Mouse (Mus musculus) v-Abl transformed pro-B cells (cell line): ENCODE results near the gene Zeb2.

Source experiments
- in situ Hi-C, 2 experiments: fragments of 400-800 bp; cut with MboI; formaldehyde crosslinking; loops; one replicate each; pipeline ENCODE4 v1.15.1; 2025; ENCODE audit not compliant: unreplicated experiment in 2 of 2

The Zeb2 gene

GRCm38 (mm10) chr2:45113912-45114311, 3.3 kb downstream of the Zeb2 start:
- in situ Hi-C loops = loop anchor here (5.0 to 25.0 kb wide), 5 partner anchors 143 to 748 kb away; no protein-coding TSS in a partner anchor

- in situ Hi-C loops = loop anchor here (5.0 to 25.0 kb wide), 5 partner anchors 144 to 749 kb away; no protein-coding TSS in a partner anchor
These were observed 4.1 kb downstream of the Zeb2 start for GRCm38 (mm10) chr2:45112891-45113683.

- in situ Hi-C loops = loop anchor here (5.0 to 25.0 kb wide), 5 partner anchors 145 to 750 kb away; no protein-coding TSS in a partner anchor
These were observed 5.0 kb downstream of the Zeb2 start for GRCm38 (mm10) chr2:45112021-45112747.

GRCm38 (mm10) chr2:45111571-45111970, 5.6 kb downstream of the Zeb2 start:
- in situ Hi-C loops = loop anchor here (5.0 to 25.0 kb wide), 5 partner anchors 146 to 751 kb away; no protein-coding TSS in a partner anchor

GRCm38 (mm10) chr2:45110757-45111411, 6.3 kb downstream of the Zeb2 start:
- in situ Hi-C loops = loop anchor here (5.0 to 25.0 kb wide), 5 partner anchors 146 to 751 kb away; no protein-coding TSS in a partner anchor

- in situ Hi-C loops = loop anchor here (5.0 to 25.0 kb wide), 5 partner anchors 147 to 752 kb away; no protein-coding TSS in a partner anchor
These were observed 7.0 kb downstream of the Zeb2 start for GRCm38 (mm10) chr2:45109951-45110756.

GRCm38 (mm10) chr2:45109161-45109950, 7.8 kb downstream of the Zeb2 start:
- in situ Hi-C loops = loop anchor here in 1 of 2 experiments (25.0 kb wide), 1 partner anchor 753 kb away; no protein-coding TSS in a partner anchor

- in situ Hi-C loops = loop anchor here in 1 of 2 experiments (25.0 kb wide), 1 partner anchor 754 kb away; no protein-coding TSS in a partner anchor
These were observed 8.6 kb downstream of the Zeb2 start for GRCm38 (mm10) chr2:45108521-45109091.

GRCm38 (mm10) chr2:45107555-45107954, 9.6 kb downstream of the Zeb2 start:
- in situ Hi-C loops = loop anchor here in 1 of 2 experiments (25.0 kb wide), 1 partner anchor 755 kb away; no protein-coding TSS in a partner anchor

GRCm38 (mm10) chr2:45105922-45106851, 11.0 kb downstream of the Zeb2 start:
- in situ Hi-C loops = loop anchor here in 1 of 2 experiments (25.0 kb wide), 1 partner anchor 756 kb away; no protein-coding TSS in a partner anchor

- in situ Hi-C loops = loop anchor here in 1 of 2 experiments (25.0 kb wide), 1 partner anchor 757 kb away; no protein-coding TSS in a partner anchor
These were observed 11.9 kb downstream of the Zeb2 start for GRCm38 (mm10) chr2:45105281-45105721.

GRCm38 (mm10) chr2:45104511-45105055, 12.6 kb downstream of the Zeb2 start:
- in situ Hi-C loops = loop anchor here in 1 of 2 experiments (25.0 kb wide), 1 partner anchor 758 kb away; no protein-coding TSS in a partner anchor

- in situ Hi-C loops = loop anchor here in 1 of 2 experiments (25.0 kb wide), 1 partner anchor 758 kb away; no protein-coding TSS in a partner anchor
These were observed 13.1 kb downstream of the Zeb2 start for GRCm38 (mm10) chr2:45104066-45104465.

- in situ Hi-C loops = loop anchor here in 1 of 2 experiments (25.0 kb wide), 1 partner anchor 759 kb away; no protein-coding TSS in a partner anchor
These were observed 13.9 kb downstream of the Zeb2 start for GRCm38 (mm10) chr2:45103021-45103983.

- in situ Hi-C loops = loop anchor here in 1 of 2 experiments (25.0 kb wide), 1 partner anchor 760 kb away; no protein-coding TSS in a partner anchor
These were observed 15.0 kb downstream of the Zeb2 start for GRCm38 (mm10) chr2:45102191-45102638.
